Mouse (Mus musculus) retina, embryonic 14.5 days (tissue): Measurements from ENCODE around the gene Psen1.

ENCODE experiments used
- DNase-seq: peaks from one replicate; pipeline ENCODE4 v3.0.0-alpha.2; 2015; ENCODE audit warnings: low spot score

Psen1 gene

GRCm38 (mm10) chr12:83726510-83727308 is 38.8 kb downstream of the Psen1 start:
- no peak for DNase-seq

GRCm38 (mm10) chr12:83732225-83732624 is 44.3 kb downstream of the Psen1 start:
- no peak for DNase-seq

- no peak for DNase-seq
Measured at GRCm38 (mm10) chr12:83734047-83734446, 46.1 kb downstream of the Psen1 start.

GRCm38 (mm10) chr12:83736236-83736635 is 48.3 kb downstream of the Psen1 start:
- DNase-seq, result no peak

GRCm38 (mm10) chr12:83738651-83739050 is 50.7 kb downstream of the Psen1 start:
- no peak for DNase-seq

- no peak for DNase-seq
Measured at GRCm38 (mm10) chr12:83741722-83742121, 53.8 kb downstream of the Psen1 start.

- no peak for DNase-seq
Measured at GRCm38 (mm10) chr12:83742834-83743233, 54.9 kb downstream of the Psen1 start.

- no peak for DNase-seq
Measured at GRCm38 (mm10) chr12:83743712-83744111, 55.8 kb downstream of the Psen1 start.

- no peak for DNase-seq
Measured at GRCm38 (mm10) chr12:83749186-83749585, 61.2 kb downstream of the Psen1 start.

- no peak for DNase-seq
Measured at GRCm38 (mm10) chr12:83752495-83752894, 64.5 kb downstream of the Psen1 start.

- no peak for DNase-seq
Measured at GRCm38 (mm10) chr12:83758735-83759134, 70.8 kb downstream of the Psen1 start.

- no peak for DNase-seq
Measured at GRCm38 (mm10) chr12:83760201-83760600, 72.2 kb downstream of the Psen1 start.

GRCm38 (mm10) chr12:83762706-83763105 is 74.8 kb downstream of the Psen1 start:
- DNase-seq, result no peak

- no peak for DNase-seq
Measured at GRCm38 (mm10) chr12:83763311-83764043, 75.5 kb downstream of the Psen1 start, which contains the start of gene Papln. Gene Papln (plus strand): TSS chr12:83763634.

- no peak for DNase-seq
Measured at GRCm38 (mm10) chr12:83764044-83764365, 76.1 kb downstream of the Psen1 start.

GRCm38 (mm10) chr12:83764519-83764918 is 76.6 kb downstream of the Psen1 start:
- no peak for DNase-seq

GRCm38 (mm10) chr12:83765965-83766603 is 78.1 kb downstream of the Psen1 start:
- DNase-seq, result no peak

- no peak for DNase-seq
Measured at GRCm38 (mm10) chr12:83767833-83768232, 79.9 kb downstream of the Psen1 start.

GRCm38 (mm10) chr12:83768235-83768899 is 80.4 kb downstream of the Psen1 start:
- DNase-seq, result no peak

GRCm38 (mm10) chr12:83770418-83771256 is 82.7 kb downstream of the Psen1 start:
- peak; percentile 88 for DNase-seq

- DNase-seq, result no peak
Measured at GRCm38 (mm10) chr12:83775621-83776020, 87.7 kb downstream of the Psen1 start.
